Mouse (Mus musculus) heart, embryonic 14.5 days (tissue): ENCODE results near the gene Cd44. TPM values are rescaled to one million over a fixed set of nuclear protein-coding genes. Genes with fewer than 3 reads are reported as not detected.
A peak's percentile ranks its signal among the peaks of the same experiment; 100 is the strongest.

Source experiments
- ATAC-seq: fragments of 200-750 bp; cut with Nextera tagmentation; 2 replicates; pipeline ENCODE4 v1.8.0; 2017; ENCODE audit warnings: low read depth, moderate TSS enrichment; ENCODE audit not compliant: insufficient number of reproducible peaks, insufficient read depth, low FRiP score
- H3K27ac ChIP-seq, 2 experiments: fragments of 200-500 bp in 1 of 2; fragments of 300-500 bp in 1 of 2; sonication (generic) in 1 of 2; replicated peaks in 1 of 2; 2 replicates each; pipeline ENCODE4 v1.5.1; 2012 to 2014; ENCODE audit warnings: low read depth in 2 of 2, low read length in 2 of 2, control low read depth in 1 of 2, mild to moderate bottlenecking in 1 of 2, mixed read lengths in 1 of 2; ENCODE audit not compliant: control insufficient read depth in 1 of 2, insufficient read depth in 1 of 2
- H3K27me3 ChIP-seq: fragments of 300-500 bp; sonication (generic); 2 replicates; pipeline ENCODE4 v1.6.1; 2014; ENCODE audit warnings: mild to moderate bottlenecking, low read length, control low read depth; ENCODE audit not compliant: control insufficient read depth, insufficient read depth
- H3K36me3 ChIP-seq: fragments of 300-500 bp; sonication (generic); 2 replicates; pipeline ENCODE4 v1.6.1; 2014; ENCODE audit warnings: mild to moderate bottlenecking, control low read depth, low read length, mixed read lengths; ENCODE audit not compliant: control insufficient read depth, insufficient read depth
- H3K4me1 ChIP-seq, 2 experiments: fragments of 200-500 bp in 1 of 2; fragments of 300-500 bp in 1 of 2; sonication (generic) in 1 of 2; 2 replicates each; pipeline ENCODE4 v1.6.1; 2012 to 2014; ENCODE audit warnings: low read length in 2 of 2, control low read depth in 1 of 2, mixed read lengths in 1 of 2; ENCODE audit not compliant: control insufficient read depth in 2 of 2, insufficient read depth in 2 of 2
- H3K4me2 ChIP-seq: fragments of 300-500 bp; sonication (generic); 2 replicates; pipeline ENCODE4 v1.6.1; 2014; ENCODE audit warnings: mild to moderate bottlenecking, low read length
- H3K4me3 ChIP-seq, 2 experiments: fragments of 200-500 bp in 1 of 2; fragments of 300-500 bp in 1 of 2; sonication (generic) in 1 of 2; 2 replicates each; pipeline ENCODE4 v1.5.1; 2012 to 2014; ENCODE audit warnings: low read length in 2 of 2, mild to moderate bottlenecking in 2 of 2, control low read depth in 1 of 2, low read depth in 1 of 2, moderate library complexity in 1 of 2; ENCODE audit not compliant: control insufficient read depth in 1 of 2, insufficient read depth in 1 of 2
- H3K9ac ChIP-seq: fragments of 300-500 bp; sonication (generic); 2 replicates; pipeline ENCODE4 v1.6.1; 2014; ENCODE audit warnings: mild to moderate bottlenecking, low read length
- H3K9me3 ChIP-seq: fragments of 300-500 bp; sonication (generic); 2 replicates; pipeline ENCODE4 v1.6.1; 2016; ENCODE audit warnings: low read length, control low read depth; ENCODE audit not compliant: control insufficient read depth
- WGBS: fragments of 180-500 bp; shearing (Covaris S2); extraction: QIAGEN DNeasy Blood & Tissue Kit; methylation state at CpG from one replicate; pipeline ENCODE4 v1.1.7; 2014; 5-methylcytosine and 5-hydroxymethylcytosine counted together
- polyA plus RNA-seq: library from polyadenylated mRNA; unstranded; fragments of >200 nt; fragmentation: Nextera tagmentation; extraction: Ambion mirVana; gene quantifications from 2 replicates; pipeline ENCODE4 v1.2.1, GENCODE M21; 2014

Cd44 gene
- 22.9 and 24.3 TPM in 2 replicates for polyA plus RNA-seq

- Histone ChIP-seq H3K27ac (peak within 1 kb of the TSS; percentile 83 to 87), H3K9me3 (no peaks in the 10 kb centered on the region), H3K9ac (peak within 1 kb of the TSS; percentile 82), H3K4me1 (peaks cover 13 to 35% of the 10 kb centered on the region in 2 experiments), H3K4me3 (peak within 1 kb of the TSS; percentile 68 to 86), H3K36me3 (no peaks in the 10 kb centered on the region), H3K4me2 (peak within 1 kb of the TSS; percentile 83), H3K27me3 (no peaks in the 10 kb centered on the region)
- 2% methylated on average over 29 of the region's 29 CpGs for whole genome bisulfite sequencing
- peak; percentile 80 for ATAC-seq
Observed at GRCm38 (mm10) chr2:102900875-102901827, at the start of gene Cd44. Gene Cd44, minus strand, starts transcription at chr2:102901665.

GRCm38 (mm10) chr2:102948481-102948857, 47.0 kb upstream of the Cd44 start:
- H3K9ac ChIP-seq: no peak overlapping the region
- whole genome bisulfite sequencing: 52% methylated on average over 4 of the region's 4 CpGs
- H3K27me3 ChIP-seq: peaks cover 3% of the 10 kb centered on the region; the same call in 1 of the 2 replicates
- H3K4me2 ChIP-seq: no peak overlapping the region
- no peaks in the 10 kb centered on the region for H3K9me3 ChIP-seq
- no peaks in the 10 kb centered on the region for H3K36me3 ChIP-seq
- no peak overlapping the region for H3K4me3 ChIP-seq
- peaks cover 0 to 8% of the 10 kb centered on the region in 2 experiments; a peak in 3 of 4 replicates for H3K4me1 ChIP-seq
- ATAC-seq: no peak
- H3K27ac ChIP-seq: no peak overlapping the region

- no peaks in the 10 kb centered on the region for H3K36me3 ChIP-seq
- H3K27ac ChIP-seq: no peak overlapping the region
- H3K9ac ChIP-seq: no peak overlapping the region
- H3K9me3 ChIP-seq: no peaks in the 10 kb centered on the region
- no peak overlapping the region for H3K4me3 ChIP-seq
- no peak overlapping the region for H3K4me2 ChIP-seq
- ATAC-seq: no peak
- H3K27me3 ChIP-seq: peaks cover 3% of the 10 kb centered on the region; the same call in 1 of the 2 replicates
- 95% methylated on average over 5 of the region's 5 CpGs for WGBS
- peaks cover 0 to 12% of the 10 kb centered on the region in 2 experiments; a peak in 3 of 4 replicates for H3K4me1 ChIP-seq
Observed at GRCm38 (mm10) chr2:102947846-102948480, 46.5 kb upstream of the Cd44 start.

GRCm38 (mm10) chr2:102945111-102945510, 43.6 kb upstream of the Cd44 start:
- peaks cover 0 to 12% of the 10 kb centered on the region in 2 experiments; a peak in 3 of 4 replicates for H3K4me1 ChIP-seq
- H3K27ac ChIP-seq: no peak overlapping the region
- no peaks in the 10 kb centered on the region for H3K36me3 ChIP-seq
- no peak overlapping the region for H3K4me2 ChIP-seq
- no peak overlapping the region for H3K4me3 ChIP-seq
- WGBS: 79% methylated on average over 1 of the region's 1 CpGs
- no peaks in the 10 kb centered on the region for H3K9me3 ChIP-seq
- peaks cover 3% of the 10 kb centered on the region; the same call in 1 of the 2 replicates for H3K27me3 ChIP-seq
- no peak overlapping the region for H3K9ac ChIP-seq
- ATAC-seq: no peak

GRCm38 (mm10) chr2:102944415-102945012, 43.0 kb upstream of the Cd44 start:
- Histone ChIP-seq H3K4me1 (peaks cover 0 to 12% of the 10 kb centered on the region in 2 experiments; a peak in 3 of 4 replicates), H3K27ac (peak overlapping the region in 1 of 2 experiments; percentile 15; a peak in 1 of 4 replicates), H3K9me3 (no peaks in the 10 kb centered on the region), H3K4me3 (no peak overlapping the region), H3K9ac (no peak overlapping the region), H3K27me3 (peaks cover 3% of the 10 kb centered on the region; the same call in 1 of the 2 replicates), H3K36me3 (no peaks in the 10 kb centered on the region), H3K4me2 (no peak overlapping the region)
- WGBS: 72% methylated on average over 7 of the region's 7 CpGs
- no peak for ATAC-seq

- no peak overlapping the region for H3K9ac ChIP-seq
- H3K4me2 ChIP-seq: no peak overlapping the region
- no peaks in the 10 kb centered on the region for H3K9me3 ChIP-seq
- ATAC-seq: peak; percentile 68; the same call in 1 of the 2 replicates
- WGBS: 16% methylated on average over 6 of the region's 6 CpGs
- H3K27ac ChIP-seq: peak overlapping the region in 1 of 2 experiments; percentile 15; a peak in 1 of 4 replicates
- peaks cover 0 to 12% of the 10 kb centered on the region in 2 experiments; a peak in 3 of 4 replicates for H3K4me1 ChIP-seq
- H3K36me3 ChIP-seq: no peaks in the 10 kb centered on the region
- H3K4me3 ChIP-seq: no peak overlapping the region
- peaks cover 3% of the 10 kb centered on the region; the same call in 1 of the 2 replicates for H3K27me3 ChIP-seq
Observed at GRCm38 (mm10) chr2:102943983-102944382, 42.5 kb upstream of the Cd44 start.

GRCm38 (mm10) chr2:102942782-102943080, 41.3 kb upstream of the Cd44 start:
- Histone ChIP-seq H3K27ac (no peak overlapping the region), H3K4me2 (no peak overlapping the region), H3K4me1 (peaks cover 0 to 12% of the 10 kb centered on the region in 2 experiments; a peak in 2 of 4 replicates), H3K4me3 (no peak overlapping the region), H3K9ac (no peak overlapping the region), H3K27me3 (peaks cover 3% of the 10 kb centered on the region; the same call in 1 of the 2 replicates), H3K36me3 (no peaks in the 10 kb centered on the region), H3K9me3 (no peaks in the 10 kb centered on the region)
- ATAC-seq: no peak
- WGBS: 83% methylated on average over 3 of the region's 3 CpGs
